Mouse (Mus musculus) lung, embryonic 14.5 days (tissue): Measurements from ENCODE around the gene Dgkq. TPM values are rescaled to one million over a fixed set of nuclear protein-coding genes. Genes with fewer than 3 reads are reported as not detected.

Source experiments
- ATAC-seq: fragments of 200-750 bp; cut with Nextera tagmentation; 2 replicates; pipeline ENCODE4 v1.8.0; 2017; ENCODE audit warnings: mild to moderate bottlenecking, moderate TSS enrichment, moderate library complexity; ENCODE audit not compliant: insufficient read depth
- DNase-seq: peaks from one replicate; pipeline ENCODE4 v3.0.0-alpha.2; 2015
- H3K27ac ChIP-seq: fragments of 300-500 bp; sonication (generic); 2 replicates; pipeline ENCODE4 v1.5.1; 2014; ENCODE audit warnings: low read depth, mild to moderate bottlenecking, moderate library complexity
- H3K27me3 ChIP-seq: fragments of 300-500 bp; sonication (generic); 2 replicates; pipeline ENCODE4 v1.6.1; 2014; ENCODE audit warnings: low read length, control low read depth; ENCODE audit not compliant: insufficient read depth
- H3K36me3 ChIP-seq: fragments of 300-500 bp; sonication (generic); 2 replicates; pipeline ENCODE4 v1.6.1; 2014; ENCODE audit warnings: control low read depth; ENCODE audit not compliant: insufficient read depth
- H3K4me1 ChIP-seq: fragments of 300-500 bp; sonication (generic); 2 replicates; pipeline ENCODE4 v1.6.1; 2014; ENCODE audit warnings: antibody characterized with exemption, control low read depth; ENCODE audit not compliant: insufficient read depth
- H3K4me2 ChIP-seq: fragments of 300-500 bp; sonication (generic); 2 replicates; pipeline ENCODE4 v1.6.1; 2014; ENCODE audit warnings: mild to moderate bottlenecking
- H3K4me3 ChIP-seq: fragments of 300-500 bp; sonication (generic); 2 replicates; pipeline ENCODE4 v1.5.1; 2014; ENCODE audit warnings: low read depth, low read length
- H3K9ac ChIP-seq: fragments of 300-500 bp; sonication (generic); 2 replicates; pipeline ENCODE4 v1.6.1; 2014
- H3K9me3 ChIP-seq: fragments of 300-500 bp; sonication (generic); 2 replicates; pipeline ENCODE4 v1.6.1; 2016; ENCODE audit warnings: low read depth, low read length, control low read depth
- CTCF ChIP-seq: IDR thresholded peaks from 2 replicates; pipeline ENCODE4 v1.5.1; 2016; ENCODE audit warnings: antibody characterized with exemption, low read depth
- WGBS: fragments of 180-500 bp; shearing (Covaris S2); extraction: QIAGEN DNeasy Blood & Tissue Kit; methylation state at CpG from one replicate; pipeline ENCODE4 v1.1.7; 2014; 5-methylcytosine and 5-hydroxymethylcytosine counted together
- polyA plus RNA-seq: library from polyadenylated mRNA; unstranded; fragments of >200 nt; fragmentation: Nextera tagmentation; extraction: Ambion mirVana; gene quantifications from 2 replicates; pipeline ENCODE4 v1.2.1, GENCODE M21; 2014

Dgkq gene
- polyA plus RNA-seq, 1 experiment from 2014 or later: 12.1 TPM

DNA sequence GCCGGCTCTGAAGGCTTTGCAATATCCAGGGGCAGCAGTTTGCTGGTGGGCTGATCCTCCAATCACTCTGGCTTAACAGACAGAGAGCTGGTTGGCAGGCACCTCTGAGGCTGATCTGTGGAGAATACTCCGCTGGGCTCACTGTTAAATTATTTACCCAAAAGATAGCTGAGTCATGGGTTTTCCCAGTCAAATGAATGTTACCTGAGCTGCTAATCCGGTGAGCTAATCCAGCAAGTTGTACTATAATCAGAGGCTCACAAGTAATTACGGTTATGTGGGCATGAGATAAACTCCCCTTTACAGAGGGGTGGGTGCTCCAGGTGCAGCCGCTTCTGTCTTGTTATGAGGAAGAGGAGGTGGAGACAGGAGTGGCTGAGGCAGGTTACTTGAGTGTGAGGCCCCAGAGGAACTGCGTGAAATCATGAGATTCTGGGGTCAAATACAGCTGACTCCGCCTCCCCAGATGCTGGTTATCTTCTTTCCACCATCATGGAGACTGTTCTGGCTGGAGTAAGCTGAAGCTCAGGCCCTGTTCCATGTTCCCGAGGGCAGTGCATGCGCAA is 5.9 kb upstream of the Dgkq start, which contains the start of gene Slc26a1:
Gene Slc26a1 (minus strand): TSS at position 319 of the 566 bp plus-strand sequence.
- DNase-seq (no peak), ATAC-seq (no peak)
- Histone ChIP-seq H3K4me1 (0 out of 2 replicates have a peak, but pooled peaks cover 6% of the 10 kb centered on the region), H3K27ac (no peak within 1 kb of the TSS), H3K4me2 (no peak within 1 kb of the TSS; the same call in 1 of the 2 replicates), H3K4me3 (no peak within 1 kb of the TSS), H3K9ac (no peak within 1 kb of the TSS), H3K9me3 (no peaks in the 10 kb centered on the region), H3K36me3 (peaks cover 21% of the 10 kb centered on the region), H3K27me3 (no peaks in the 10 kb centered on the region)
- WGBS: 62% methylated on average over 9 of the region's 9 CpGs
- TF ChIP-seq CTCF: no peak

DNA sequence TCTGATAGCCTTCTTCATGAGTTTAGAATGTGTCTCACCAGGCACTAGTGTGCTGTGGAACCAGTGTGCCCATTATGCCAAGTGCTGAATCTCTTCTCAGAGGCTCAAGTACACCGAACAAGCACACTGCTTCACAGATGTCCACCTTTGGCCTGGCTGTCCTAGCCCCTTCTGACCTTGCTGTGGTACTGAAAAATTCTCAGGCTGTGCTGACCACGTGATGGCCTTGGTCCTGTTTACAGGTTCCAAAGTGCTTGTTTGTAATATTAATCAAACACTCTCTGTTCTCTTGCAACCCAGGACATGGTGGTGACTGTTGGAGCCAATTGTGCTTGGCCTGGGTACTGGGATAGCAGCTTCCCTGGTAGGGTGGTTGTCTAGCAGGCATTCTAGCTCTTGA is 5.2 kb upstream of the Dgkq start:
- Histone ChIP-seq H3K27ac (no peak overlapping the region), H3K4me3 (no peak overlapping the region), H3K27me3 (no peaks in the 10 kb centered on the region), H3K9me3 (no peaks in the 10 kb centered on the region), H3K4me1 (0 out of 2 replicates have a peak, but pooled peaks cover 9% of the 10 kb centered on the region), H3K36me3 (peaks cover 21% of the 10 kb centered on the region), H3K9ac (no peak overlapping the region), H3K4me2 (no peak overlapping the region; the same call in 1 of the 2 replicates)
- TF ChIP-seq CTCF: no peak
- 72% methylated on average over 2 of the region's 2 CpGs for WGBS
- no peak for DNase-seq
- ATAC-seq: no peak

DNA sequence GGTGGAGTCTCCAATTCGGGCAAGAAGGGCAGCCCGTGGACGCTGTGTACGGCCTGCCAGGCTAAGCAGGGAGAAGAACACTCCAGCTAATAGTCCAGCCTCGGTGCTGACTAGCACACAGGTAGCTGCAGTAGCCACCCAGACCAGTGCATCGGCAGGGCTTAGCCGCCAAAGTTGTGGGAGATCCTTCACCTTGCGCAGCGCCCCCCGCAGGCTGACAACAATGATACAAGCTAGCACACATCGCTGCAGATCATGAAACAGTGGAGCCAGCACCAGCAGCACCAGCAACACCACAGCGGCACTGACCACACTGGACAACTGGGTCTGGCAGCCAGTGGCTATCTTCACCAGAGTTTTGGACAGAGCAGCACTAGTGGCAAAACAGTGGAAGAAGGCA is 2.3 kb upstream of the Dgkq start:
- Histone ChIP-seq H3K27ac (no peak overlapping the region), H3K9me3 (no peaks in the 10 kb centered on the region), H3K4me1 (0 out of 2 replicates have a peak, but pooled peaks cover 4% of the 10 kb centered on the region), H3K4me3 (no peak overlapping the region), H3K27me3 (no peaks in the 10 kb centered on the region), H3K9ac (no peak overlapping the region), H3K4me2 (no peak overlapping the region), H3K36me3 (peaks cover 21% of the 10 kb centered on the region)
- TF ChIP-seq CTCF: no peak
- DNase-seq (no peak), ATAC-seq (no peak)
- 90% methylated on average over 12 of the region's 12 CpGs for WGBS

DNA sequence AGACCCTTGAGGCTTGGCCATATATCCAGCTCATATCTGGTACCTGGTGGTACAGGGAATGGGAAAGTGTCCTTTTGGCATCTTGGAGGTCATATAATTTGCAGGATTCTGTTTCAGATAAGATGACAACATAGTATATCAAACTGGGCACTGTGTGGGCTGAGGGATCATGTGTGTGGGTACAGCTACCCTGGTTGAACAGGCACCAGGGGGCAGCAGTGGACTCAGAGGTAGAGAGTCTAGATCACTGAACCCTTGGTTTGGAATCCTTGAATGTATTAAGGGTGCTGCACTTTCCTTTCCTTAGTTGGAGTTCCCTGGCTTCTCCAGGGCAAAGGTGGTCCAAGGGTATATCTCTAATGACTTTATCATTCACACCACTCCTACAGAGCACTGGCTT is 1.3 kb upstream of the Dgkq start:
- Histone ChIP-seq H3K27ac (no peak overlapping the region), H3K9me3 (no peaks in the 10 kb centered on the region), H3K27me3 (no peaks in the 10 kb centered on the region), H3K4me2 (no peak overlapping the region), H3K9ac (no peak overlapping the region), H3K4me3 (no peak overlapping the region), H3K36me3 (peaks cover 21% of the 10 kb centered on the region), H3K4me1 (0 out of 2 replicates have a peak, but pooled peaks cover 4% of the 10 kb centered on the region)
- ATAC-seq (0 out of 2 replicates have a peak, but pooled peaks have one; percentile 21), DNase-seq (peak; percentile 66)
- TF ChIP-seq CTCF: peak; percentile 53

DNA sequence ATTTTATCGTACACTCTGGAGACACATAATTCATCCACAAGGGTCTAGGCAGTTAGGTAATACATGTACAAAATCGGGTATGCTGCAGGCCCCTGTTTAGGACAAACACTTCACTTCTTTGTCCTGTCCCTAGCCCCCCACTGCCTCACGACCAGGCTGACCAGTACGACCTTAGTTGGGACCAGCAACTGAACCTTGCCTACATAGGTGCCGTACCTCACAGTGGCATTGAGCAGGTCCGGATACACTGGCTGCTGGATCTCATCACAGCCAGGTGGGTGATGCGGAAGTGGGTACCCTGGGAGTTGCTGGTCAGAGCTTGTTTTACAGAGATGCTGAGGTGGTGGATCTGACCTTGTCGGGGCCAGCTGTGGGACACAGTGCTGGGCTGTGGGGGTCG is 514 bp upstream of the Dgkq start:
- no peak overlapping the region; the same call in 1 of the 2 replicates for H3K27ac ChIP-seq

DNA sequence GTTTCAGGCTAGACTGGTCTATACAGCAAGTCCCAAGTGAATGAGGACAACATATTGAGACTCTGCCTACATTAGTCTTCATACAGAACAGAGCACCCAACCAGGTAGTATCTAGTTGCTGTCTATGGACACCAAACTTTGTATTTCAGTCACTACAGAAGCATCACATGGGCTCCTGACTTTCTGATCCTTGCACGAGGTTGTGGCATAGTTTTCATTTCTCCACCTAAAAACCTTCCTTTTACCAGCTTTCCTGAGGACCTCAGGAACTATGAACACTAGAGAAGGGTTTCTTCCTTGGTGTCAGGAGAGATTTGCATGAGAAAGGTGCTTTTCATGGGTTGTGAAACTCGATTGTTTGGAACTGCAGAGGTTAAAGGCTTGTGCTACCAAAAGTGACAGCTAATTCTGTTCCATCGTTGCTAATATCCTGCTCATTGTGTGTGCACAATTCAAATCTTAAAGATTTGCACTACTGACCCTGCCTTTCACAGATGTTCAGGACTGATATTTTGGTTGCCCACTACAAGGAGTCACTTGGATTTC is 1.0 kb downstream of the Dgkq start:
- Histone ChIP-seq H3K4me2 (peak overlapping the region; percentile 86), H3K27me3 (no peaks in the 10 kb centered on the region), H3K9ac (peak overlapping the region; percentile 79), H3K36me3 (peaks cover 21% of the 10 kb centered on the region), H3K4me3 (peak overlapping the region; percentile 58), H3K27ac (peak overlapping the region; percentile 89), H3K4me1 (0 out of 2 replicates have a peak, but pooled peaks cover 4% of the 10 kb centered on the region), H3K9me3 (no peaks in the 10 kb centered on the region)
- no peak for TF ChIP-seq CTCF
- DNase-seq: no peak
- ATAC-seq: no peak
- 12% methylated on average over 3 of the region's 3 CpGs for WGBS

More for the DNA sequence above, 514 bp upstream of the Dgkq start:
- Histone ChIP-seq H3K36me3 (peaks cover 21% of the 10 kb centered on the region), H3K9me3 (no peaks in the 10 kb centered on the region), H3K4me3 (peak overlapping the region; percentile 58), H3K9ac (peak overlapping the region; percentile 79), H3K4me1 (0 out of 2 replicates have a peak, but pooled peaks cover 4% of the 10 kb centered on the region), H3K27me3 (no peaks in the 10 kb centered on the region), H3K4me2 (peak overlapping the region; percentile 86)
- DNase-seq (no peak), ATAC-seq (peak; percentile 5; the same call in 1 of the 2 replicates)
- no peak for TF ChIP-seq CTCF
- 70% methylated on average over 9 of the region's 9 CpGs for WGBS

DNA sequence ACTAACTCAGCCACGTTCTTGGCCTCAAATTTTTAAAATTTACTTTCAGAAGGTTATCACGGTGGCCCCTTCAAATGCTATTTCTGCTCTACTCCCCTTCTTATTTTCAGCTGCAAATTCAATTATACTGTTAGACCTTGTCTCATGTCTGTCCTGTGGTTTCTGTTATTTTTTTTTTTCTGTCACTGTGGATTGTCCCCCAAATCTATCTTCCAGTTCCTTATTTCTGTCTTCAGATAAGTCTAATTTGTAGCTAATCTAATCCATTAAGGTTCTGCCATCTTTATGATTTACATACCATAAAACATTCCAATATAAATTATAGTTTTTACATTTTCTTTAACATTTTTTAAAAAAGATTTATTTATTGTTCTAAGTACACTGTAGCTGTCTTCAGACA is 2.1 kb downstream of the Dgkq start:
- Histone ChIP-seq H3K9me3 (no peaks in the 10 kb centered on the region), H3K4me3 (no peak overlapping the region), H3K27me3 (no peaks in the 10 kb centered on the region), H3K4me2 (no peak overlapping the region), H3K9ac (no peak overlapping the region), H3K4me1 (0 out of 2 replicates have a peak, but pooled peaks cover 4% of the 10 kb centered on the region), H3K27ac (no peak overlapping the region), H3K36me3 (peaks cover 15% of the 10 kb centered on the region)
- ATAC-seq: no peak
- DNase-seq: no peak
- WGBS: 62% methylated on average over 2 of the region's 2 CpGs
- TF ChIP-seq CTCF: no peak
